Mouse (Mus musculus) adrenal gland, postnatal 36 days (tissue): ENCODE results near the gene Hrh2. TPM values are rescaled to one million over a fixed set of nuclear protein-coding genes. Genes with fewer than 3 reads are reported as not detected.

Experiments
- DNase-seq, 2 experiments: peaks; one replicate each; pipeline ENCODE4 v3.0.0; 2021; ENCODE audit warnings: mixed read lengths in 1 of 2
- total RNA-seq, 2 experiments: library from RNA; stranded (reverse); gene quantifications; 2 replicates each; pipeline ENCODE4 v1.2.3; 2021

Hrh2 gene
- total RNA-seq, 2 experiments from 2014 or later = 0.13 TPM

GRCm38 (mm10) chr13:54266472-54266871 lies 74.5 kb downstream of the Hrh2 start:
- DNase-seq = no peak

- no peak for DNase-seq
Measured at GRCm38 (mm10) chr13:54269087-54269486, 77.2 kb downstream of the Hrh2 start.

GRCm38 (mm10) chr13:54269628-54270027 lies 77.7 kb downstream of the Hrh2 start:
- no peak for DNase-seq

- no peak for DNase-seq
Measured at GRCm38 (mm10) chr13:54272076-54272475, 80.1 kb downstream of the Hrh2 start.

- no peak for DNase-seq
Measured at GRCm38 (mm10) chr13:54277406-54277805, 85.5 kb downstream of the Hrh2 start.

- peak; percentile 49 to 53 for DNase-seq
Measured at GRCm38 (mm10) chr13:54280366-54280765, 88.4 kb downstream of the Hrh2 start.

- DNase-seq = no peak
Measured at GRCm38 (mm10) chr13:54281149-54281548, 89.2 kb downstream of the Hrh2 start.

- DNase-seq = no peak
Measured at GRCm38 (mm10) chr13:54281623-54282022, 89.7 kb downstream of the Hrh2 start.

GRCm38 (mm10) chr13:54282149-54282860 lies 90.4 kb downstream of the Hrh2 start:
- peak; percentile 17 to 29 for DNase-seq

GRCm38 (mm10) chr13:54282861-54283206 lies 90.9 kb downstream of the Hrh2 start:
- peak; percentile 6 to 22 for DNase-seq

Other genes with a start within 250 kb of the Hrh2 start
- gene Drd1, start 136.4 kb upstream of the Hrh2 start, total RNA-seq = under 1 TPM in 1 of 2 experiments, not detected in 1; 0.30 TPM
- gene Sfxn1, start 120.3 kb upstream of the Hrh2 start, total RNA-seq = 10 to 100 TPM; 58.4 to 71.8 TPM
- gene Cplx2, start 179.2 kb downstream of the Hrh2 start, total RNA-seq = 10 to 100 TPM; 17.9 to 18.6 TPM